Mouse (Mus musculus) hindlimb bud, embryonic 11.5 days (tissue): ENCODE results near the gene Sri.
"Not testable (repeated sequence)": the region's sequence is repeated elsewhere in the genome, so short reads cannot be mapped to it uniquely, and the experiment has no call there.

Source experiments
- DNase-seq: peaks from one replicate; pipeline ENCODE4 v3.0.0-alpha.2; 2012; ENCODE audit warnings: low read depth, low spot score; ENCODE audit errors: extremely low spot score

The Sri gene

GRCm38 (mm10) chr5:8045855-8046254 is at the start of gene Sri:
Gene Sri (plus strand): TSS chr5:8046078.
- no peak for DNase-seq

DNA sequence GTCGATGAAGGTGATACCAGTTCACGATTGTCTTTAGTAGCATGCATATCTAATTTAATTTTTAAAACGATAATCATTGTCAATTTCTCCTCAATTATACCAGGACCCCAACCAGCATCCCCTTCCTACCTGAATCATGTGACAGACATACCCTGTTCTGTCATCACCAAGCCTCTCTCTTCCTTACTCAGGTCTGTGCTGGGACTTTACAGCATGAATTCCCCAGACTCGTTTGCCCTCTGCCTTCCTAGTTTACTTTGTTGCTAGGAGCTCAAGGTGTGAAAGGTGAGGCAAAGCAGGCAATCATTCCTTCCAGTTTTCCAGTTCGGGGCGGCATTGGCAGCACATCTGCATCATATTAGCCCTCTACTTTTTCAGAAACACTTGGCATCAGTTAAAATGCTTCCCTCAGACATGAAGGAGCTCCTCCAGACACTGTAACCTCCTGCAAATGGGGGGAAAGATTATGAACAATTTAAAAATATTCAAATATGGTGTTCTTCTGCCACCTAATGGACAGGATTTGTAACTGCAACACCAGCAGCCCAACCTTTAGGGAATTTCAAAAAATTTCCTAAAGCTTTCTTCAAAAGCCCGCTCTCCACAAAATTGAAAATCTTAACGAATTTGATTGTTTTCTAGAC is 49.4 kb upstream of the Sri start:
- peak; percentile 41 for DNase-seq

DNA sequence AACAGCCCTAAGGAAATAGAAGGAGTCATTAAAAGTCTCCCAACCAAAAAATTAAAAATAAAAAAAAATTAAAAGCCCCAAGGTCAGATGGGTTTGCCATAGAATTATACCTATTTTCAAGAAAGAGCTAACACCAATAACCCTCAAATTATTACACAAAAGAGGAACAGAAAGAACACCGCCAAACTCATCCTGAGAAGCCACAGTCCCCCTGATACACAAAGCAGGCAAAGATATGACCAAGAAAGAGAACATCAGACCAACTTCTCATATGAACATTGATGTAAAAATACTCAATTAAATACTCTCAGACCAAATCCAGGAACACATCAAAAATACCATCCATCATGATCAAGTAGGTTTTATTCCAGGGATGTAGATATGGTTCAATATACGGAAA is 48.8 kb upstream of the Sri start:
- no peak for DNase-seq

GRCm38 (mm10) chr5:8000466-8000865 is 45.4 kb upstream of the Sri start:
- DNase-seq = no peak

DNA sequence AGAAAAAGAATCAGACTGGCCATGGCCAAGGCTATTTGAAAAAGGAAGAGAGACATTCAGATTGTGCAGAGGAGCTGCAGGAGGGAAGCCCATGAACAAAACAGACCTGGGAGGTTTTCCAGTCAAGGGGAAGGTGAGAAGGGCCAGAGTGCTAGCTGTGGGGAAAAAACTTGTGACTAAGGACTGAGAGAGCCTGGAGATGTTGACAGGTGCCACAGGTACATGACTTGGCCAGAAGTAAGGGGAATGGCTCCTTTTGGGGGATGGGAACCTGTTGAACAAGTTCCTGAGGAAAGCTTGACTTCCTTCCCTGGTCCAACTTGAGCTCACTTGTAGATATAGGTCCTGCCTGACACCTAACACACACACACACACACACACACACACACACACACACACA is 43.1 kb upstream of the Sri start:
- no peak for DNase-seq

GRCm38 (mm10) chr5:8013276-8013675 is 32.6 kb upstream of the Sri start:
- DNase-seq = no peak

DNA sequence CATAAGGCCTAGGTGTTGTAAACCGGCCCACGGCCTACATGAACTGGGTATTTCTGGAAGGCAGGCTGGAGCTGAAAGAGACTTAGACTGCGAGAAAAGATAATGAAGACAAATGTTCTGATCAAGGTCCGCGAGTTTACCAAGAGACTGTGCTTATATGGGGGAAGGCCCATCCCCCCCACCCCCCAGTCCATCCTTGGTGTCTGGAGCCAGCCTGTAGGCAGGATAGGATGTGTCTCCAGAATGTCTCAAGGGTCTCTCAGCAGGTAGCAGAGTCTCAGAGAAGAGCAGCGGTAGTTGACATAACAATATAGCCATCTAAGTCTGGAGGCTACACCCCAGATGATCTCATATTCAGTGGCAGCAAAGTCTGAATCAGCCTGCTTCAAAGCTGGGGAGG is 11.3 kb upstream of the Sri start:
- DNase-seq = not testable (repeated sequence)

DNA sequence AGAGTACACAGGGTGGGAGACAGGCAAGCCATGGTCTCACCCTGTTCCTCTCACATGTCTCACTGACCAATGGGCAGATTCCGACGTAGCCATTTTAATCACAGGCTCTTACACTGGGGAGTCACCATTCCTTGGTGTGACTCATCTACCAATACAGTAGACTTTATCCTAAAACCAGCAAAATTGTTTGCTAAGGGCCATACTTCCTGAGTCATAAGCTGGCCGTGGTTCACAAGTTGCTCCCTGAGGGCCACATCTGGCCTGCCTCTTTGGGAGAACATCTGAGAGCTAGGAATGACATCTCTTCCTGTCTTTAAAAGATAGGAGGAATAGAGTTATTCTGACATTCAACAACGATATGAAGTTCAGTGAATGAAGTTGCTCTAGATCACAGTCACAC is 7.9 kb downstream of the Sri start:
- DNase-seq = no peak

GRCm38 (mm10) chr5:8055721-8056129 is 9.8 kb downstream of the Sri start:
- DNase-seq = no peak

- DNase-seq = peak; percentile 24
These were observed 10.5 kb downstream of the Sri start for GRCm38 (mm10) chr5:8056141-8057017.

DNA sequence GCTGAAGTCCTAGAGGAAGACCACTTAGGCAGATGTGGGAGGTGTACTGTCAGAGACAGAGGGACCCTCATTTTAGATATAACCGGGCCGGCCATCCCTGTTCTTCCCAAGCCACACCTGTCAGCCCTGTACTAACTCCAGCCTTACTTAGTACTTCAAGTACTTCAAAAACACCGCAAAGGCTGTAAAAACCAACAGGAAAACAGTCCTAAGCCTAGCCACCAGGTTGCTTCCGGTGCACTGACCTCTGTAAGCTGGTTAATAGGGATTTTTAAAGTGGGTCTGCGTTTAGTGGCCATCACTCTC is 11.1 kb downstream of the Sri start:
- DNase-seq = no peak

- no peak for DNase-seq
These were observed 12.2 kb downstream of the Sri start for GRCm38 (mm10) chr5:8058056-8058455.

- no peak for DNase-seq
These were observed 16.6 kb downstream of the Sri start for GRCm38 (mm10) chr5:8062469-8062868.

DNA sequence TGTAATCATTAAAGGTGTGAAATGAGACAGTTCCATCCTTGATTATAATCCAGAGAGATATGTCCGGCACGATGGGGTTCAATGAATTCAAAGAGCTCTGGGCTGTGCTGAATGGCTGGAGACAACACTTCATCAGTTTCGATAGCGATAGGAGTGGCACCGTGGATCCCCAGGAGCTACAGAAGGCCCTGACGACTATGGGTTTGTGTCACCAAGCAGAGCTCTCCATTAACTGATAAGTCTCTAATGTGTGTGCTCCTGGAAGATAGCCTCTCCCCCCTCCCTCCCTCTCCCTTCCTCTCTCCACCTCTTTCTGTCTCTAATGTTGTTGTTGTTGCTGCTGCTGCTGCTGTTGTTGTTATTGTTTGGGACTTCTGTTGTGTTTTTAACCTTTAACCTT is 17.3 kb downstream of the Sri start:
- DNase-seq = no peak

DNA sequence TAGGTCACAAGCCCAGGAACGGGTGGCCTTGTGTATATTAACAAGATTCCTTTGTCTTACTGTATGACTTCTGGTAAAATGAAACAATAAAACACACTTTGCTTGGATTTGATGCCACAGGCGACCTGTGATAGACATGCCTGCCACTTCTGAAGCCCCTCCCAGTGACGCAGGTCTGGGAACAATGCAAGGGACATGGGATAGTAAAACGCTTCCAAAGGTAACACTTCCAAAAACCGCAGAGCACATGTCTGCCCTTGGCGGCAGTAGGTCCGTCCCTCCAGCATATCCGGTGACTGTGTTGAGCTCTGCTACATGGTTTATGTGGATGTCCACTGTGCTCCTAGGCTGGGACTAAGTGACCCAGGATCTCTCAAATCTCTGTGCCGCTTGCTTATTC is 27.5 kb downstream of the Sri start:
- no peak for DNase-seq

DNA sequence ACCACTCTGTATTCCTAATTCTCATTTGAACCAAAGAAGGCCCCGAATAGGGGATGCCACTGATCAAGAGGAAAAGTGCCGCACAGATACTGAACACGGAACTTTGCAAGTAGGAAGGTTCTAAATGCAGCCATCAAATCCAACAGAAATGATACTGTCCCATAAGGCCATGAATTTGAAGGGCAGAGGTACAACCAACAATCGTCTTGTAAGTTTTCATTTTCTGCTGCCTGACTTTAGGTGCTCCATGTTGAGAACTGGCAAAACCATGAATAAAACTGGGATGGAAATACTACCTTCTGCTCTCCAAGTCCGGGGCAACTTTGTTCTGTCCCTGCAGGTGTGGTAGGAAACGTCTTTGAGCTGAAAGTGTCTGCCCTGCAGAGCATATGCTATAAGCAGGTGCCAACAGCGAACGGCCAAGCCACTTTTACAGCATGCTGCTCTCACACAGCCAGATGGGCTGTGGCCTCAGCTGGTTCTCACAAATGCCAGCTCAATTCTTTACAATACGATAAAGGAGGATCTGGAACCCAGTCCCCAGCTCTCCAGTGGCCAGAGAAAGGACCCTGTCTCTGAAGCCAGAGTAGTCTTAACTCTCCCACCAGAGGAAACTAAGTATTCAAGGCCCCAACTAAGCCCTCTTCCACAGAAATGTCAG is 28.2 kb downstream of the Sri start:
- no peak for DNase-seq

GRCm38 (mm10) chr5:8077481-8077880 is 31.6 kb downstream of the Sri start:
- no peak for DNase-seq

- no peak for DNase-seq
These were observed 37.1 kb downstream of the Sri start for GRCm38 (mm10) chr5:8082800-8083509.

GRCm38 (mm10) chr5:8085661-8086060 is 39.8 kb downstream of the Sri start:
- no peak for DNase-seq

DNA sequence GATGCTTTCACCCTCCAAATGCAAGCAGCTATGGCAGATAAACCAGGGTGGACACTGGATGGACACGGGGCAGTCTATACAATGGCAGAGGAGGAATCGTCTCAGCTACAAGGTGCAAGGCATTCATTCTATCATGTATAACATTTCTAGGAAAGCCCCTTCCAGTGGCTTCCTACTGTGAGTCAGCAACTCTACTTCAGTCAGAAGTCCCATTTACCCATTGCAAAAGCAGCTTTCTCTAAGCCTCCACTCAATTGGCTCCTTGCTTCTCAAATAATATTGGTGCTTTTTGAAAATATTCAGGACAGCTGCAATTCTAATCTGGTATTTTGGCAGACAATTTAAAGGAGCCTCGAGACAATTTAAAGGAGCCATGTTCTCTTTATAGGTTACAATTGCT is 42.3 kb downstream of the Sri start:
- DNase-seq = no peak

DNA sequence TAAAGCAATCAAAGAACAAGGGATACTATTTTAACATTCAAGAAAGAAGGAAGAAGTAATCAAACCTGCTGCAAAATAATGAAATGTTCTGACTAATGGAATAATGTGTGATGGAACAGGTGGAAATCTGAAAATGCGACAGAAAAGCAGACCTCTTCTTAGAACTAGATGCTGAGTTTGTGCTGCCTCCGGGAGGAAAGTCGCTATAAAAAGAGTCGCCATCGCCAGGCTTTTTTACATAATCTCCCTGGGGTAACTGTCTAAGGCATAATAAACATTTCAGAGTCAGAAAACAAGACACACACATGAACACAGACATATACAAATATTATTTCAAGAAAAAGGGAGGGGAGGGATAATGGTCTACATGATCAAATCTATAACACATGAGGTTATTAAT is 49.0 kb downstream of the Sri start:
- DNase-seq = no peak

DNA sequence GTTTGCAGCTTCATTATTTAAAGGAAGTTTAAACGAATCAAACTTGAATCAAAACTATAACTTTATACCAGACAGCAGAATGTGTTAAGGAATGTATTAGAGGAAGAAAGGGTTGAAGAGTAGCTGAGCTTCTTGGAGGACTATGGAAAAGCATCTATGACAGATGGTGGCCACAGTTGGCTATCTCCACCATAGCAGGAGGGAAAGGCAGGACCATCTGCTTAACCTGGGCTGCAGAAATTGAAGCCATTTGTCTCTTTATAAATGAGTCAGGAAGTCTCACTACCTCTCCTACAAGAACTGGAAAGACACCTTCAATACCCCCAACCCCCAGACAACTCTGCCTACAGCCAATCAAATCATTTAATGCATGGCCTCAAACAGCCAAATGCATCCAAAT is 49.8 kb downstream of the Sri start:
- DNase-seq = no peak
